Mouse (Mus musculus): ENCODE measurements around the gene Lrsam1. TPM values are rescaled to one million over a fixed set of nuclear protein-coding genes. Genes with fewer than 3 reads are reported as not detected.

Gene Lrsam1
- polyA plus RNA-seq, 1 experiment from 2014 or later, result 12.2 TPM

Other genes starting within 250 kb of the Lrsam1 start
- 108 and 118 TPM in 2 replicates for gene Cdk9, start 248.5 kb downstream of the Lrsam1 start, polyA plus RNA-seq (2015; fragmentation: Nextera tagmentation; extraction: Ambion mirVana)
- 32.5 and 37.2 TPM in 2 replicates for gene Sh2d3c, start 240.6 kb downstream of the Lrsam1 start, polyA plus RNA-seq (2015; fragmentation: Nextera tagmentation; extraction: Ambion mirVana)
- gene 6330409D20Rik, start 220.6 kb downstream of the Lrsam1 start, polyA plus RNA-seq (2015; fragmentation: Nextera tagmentation; extraction: Ambion mirVana), result 0.18 TPM in 1 of 2 replicates, not detected in the other
- gene Tor2a, start 204.4 kb downstream of the Lrsam1 start, polyA plus RNA-seq (2015; fragmentation: Nextera tagmentation; extraction: Ambion mirVana), result 64.8 and 70.5 TPM in 2 replicates
- 0.15 and 0.25 TPM in 2 replicates for gene Ttc16, start 186.0 kb downstream of the Lrsam1 start, polyA plus RNA-seq (2015; fragmentation: Nextera tagmentation; extraction: Ambion mirVana)
- 5.1 and 5.5 TPM in 2 replicates for gene Ptrh1, start 185.8 kb downstream of the Lrsam1 start, polyA plus RNA-seq (2015; fragmentation: Nextera tagmentation; extraction: Ambion mirVana)
- gene Cfap157, start 177.2 kb downstream of the Lrsam1 start, polyA plus RNA-seq (2015; fragmentation: Nextera tagmentation; extraction: Ambion mirVana), result 0.45 and 0.64 TPM in 2 replicates
- 16.5 and 19.3 TPM in 2 replicates for gene Stxbp1, start 114.4 kb downstream of the Lrsam1 start, polyA plus RNA-seq (2015; fragmentation: Nextera tagmentation; extraction: Ambion mirVana)
- gene Fam129b, start 85.5 kb downstream of the Lrsam1 start, polyA plus RNA-seq (2015; fragmentation: Nextera tagmentation; extraction: Ambion mirVana), result 44.5 and 47.7 TPM in 2 replicates
- 204 and 210 TPM in 2 replicates for gene Rpl12, start 55 bp downstream of the Lrsam1 start, polyA plus RNA-seq (2015; fragmentation: Nextera tagmentation; extraction: Ambion mirVana)
- gene Slc2a8, start 20.5 kb upstream of the Lrsam1 start, polyA plus RNA-seq (2015; fragmentation: Nextera tagmentation; extraction: Ambion mirVana), result 28.9 and 30.6 TPM in 2 replicates
- 11.2 and 14.0 TPM in 2 replicates for gene Garnl3, start 170.0 kb upstream of the Lrsam1 start, polyA plus RNA-seq (2015; fragmentation: Nextera tagmentation; extraction: Ambion mirVana)

All from kidney, embryonic 15.5 days (tissue).